Mouse (Mus musculus): ENCODE results near the gene Tcf7.
A peak's percentile ranks its signal among the peaks of the same experiment; 100 is the strongest.

Tcf7 gene

GRCm38 (mm10) chr11:52282774-52283595, at the start of gene Tcf7:
TSS of gene Tcf7 (minus strand) at chr11:52283014.
- DNase-seq (ENCODE audit: low spot score in 2 of 2) = peak in 1 of 2 experiments; percentile 36

DNA sequence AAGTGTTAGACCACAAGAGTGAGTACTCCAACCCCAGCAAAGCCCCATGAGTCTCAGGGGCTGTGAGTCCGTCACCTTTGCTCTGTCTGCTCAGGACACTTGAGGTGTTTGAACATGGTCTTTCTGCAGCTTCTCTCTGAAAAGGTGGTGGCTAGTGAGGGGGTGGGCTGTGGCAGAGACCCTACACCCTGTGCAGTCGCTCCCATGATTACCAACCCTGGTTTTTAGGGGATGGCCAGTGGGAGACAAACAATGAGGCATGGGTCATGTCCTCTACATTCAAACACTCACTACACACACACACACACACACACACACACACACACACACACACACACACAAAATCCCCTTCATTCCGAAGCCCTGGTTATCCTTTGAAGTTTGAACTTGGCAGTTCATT, 44.5 kb upstream of the Tcf7 start:
- DNase-seq (ENCODE audit: low spot score in 2 of 2) = no peak

- DNase-seq (ENCODE audit: low spot score in 2 of 2) = no peak
Observed at GRCm38 (mm10) chr11:52324442-52325367, 41.9 kb upstream of the Tcf7 start.

GRCm38 (mm10) chr11:52321540-52321939, 38.7 kb upstream of the Tcf7 start:
- DNase-seq (ENCODE audit: low spot score in 2 of 2) = no peak

DNA sequence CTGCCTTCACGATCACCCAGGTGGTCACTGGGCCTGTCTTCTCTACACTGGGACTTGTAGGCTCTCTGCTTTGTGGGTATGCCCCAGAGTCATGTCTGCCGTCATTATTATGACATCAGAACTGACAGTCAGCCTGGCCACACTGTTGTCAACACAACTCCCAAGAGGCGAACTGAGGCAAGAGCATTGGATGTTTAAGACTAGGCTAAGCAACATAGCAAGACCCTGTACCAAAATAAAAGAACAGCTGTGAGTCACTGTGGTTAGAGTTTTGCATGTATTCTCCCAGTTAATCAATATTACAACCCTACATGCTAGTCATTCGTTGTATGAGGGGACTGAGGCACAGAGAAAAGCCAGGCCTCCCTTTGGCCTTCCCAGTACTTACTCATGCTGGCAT, 37.7 kb upstream of the Tcf7 start:
- DNase-seq (ENCODE audit: low spot score in 2 of 2) = no peak

DNA sequence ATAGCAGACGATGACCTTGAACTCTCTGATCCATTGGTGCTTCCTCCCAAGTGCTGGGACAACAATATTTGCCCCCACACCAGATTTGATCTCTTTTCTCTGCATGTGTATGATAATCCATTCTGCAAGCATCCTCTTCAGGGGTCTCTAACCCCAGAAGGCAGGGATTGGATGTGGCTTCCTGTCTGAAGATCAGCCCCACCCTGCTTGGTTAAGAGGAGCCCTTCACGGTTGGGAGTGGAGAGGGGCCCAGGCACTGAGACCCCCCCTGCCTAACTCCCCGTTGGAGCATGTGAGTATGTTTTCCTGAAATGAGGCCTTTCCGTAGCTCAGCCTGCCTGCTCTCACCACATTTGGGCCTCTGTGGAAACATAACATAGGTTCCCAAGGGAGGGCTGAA, 36.9 kb upstream of the Tcf7 start:
- DNase-seq (ENCODE audit: low spot score in 2 of 2) = no peak

- no peak for DNase-seq (ENCODE audit: low spot score in 2 of 2)
Observed at GRCm38 (mm10) chr11:52318445-52318844, 35.6 kb upstream of the Tcf7 start.

DNA sequence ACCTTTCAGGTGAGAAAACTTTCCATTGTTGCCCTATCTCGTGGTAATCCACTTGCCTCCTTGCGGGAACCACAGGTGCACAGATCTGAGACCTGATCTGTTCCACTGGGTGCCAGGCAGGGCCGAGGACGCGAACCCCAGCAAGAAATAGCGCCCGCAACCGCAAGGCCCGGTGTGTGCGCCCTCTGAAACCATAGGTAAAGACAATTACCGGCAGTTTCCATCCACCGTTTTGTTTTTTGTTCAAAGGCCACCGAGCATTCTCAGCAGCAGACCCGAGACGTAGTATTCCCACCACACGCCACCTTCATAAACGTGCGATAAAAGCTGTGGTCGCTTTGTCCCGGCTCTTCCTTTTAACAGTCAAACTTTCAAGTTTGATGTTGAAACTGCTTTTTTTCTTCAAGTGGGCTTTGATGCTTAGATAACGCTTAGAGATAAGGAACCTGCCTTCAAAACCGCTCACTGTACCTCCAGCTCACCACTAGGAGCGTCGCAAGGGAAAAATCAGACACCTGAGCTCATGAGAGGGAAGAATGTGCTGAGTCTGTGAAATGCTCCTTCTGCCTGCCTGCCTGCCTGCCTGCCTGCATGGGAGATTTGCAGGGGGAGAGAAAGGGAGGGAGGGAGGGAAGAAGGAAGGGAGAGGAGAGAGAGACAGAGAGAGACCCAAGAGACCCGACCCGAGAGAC, 31.4 kb upstream of the Tcf7 start:
- no peak for DNase-seq (ENCODE audit: low spot score in 2 of 2)

- DNase-seq (ENCODE audit: low spot score in 2 of 2) = no peak
Observed at GRCm38 (mm10) chr11:52310709-52311108, 27.9 kb upstream of the Tcf7 start.

DNA sequence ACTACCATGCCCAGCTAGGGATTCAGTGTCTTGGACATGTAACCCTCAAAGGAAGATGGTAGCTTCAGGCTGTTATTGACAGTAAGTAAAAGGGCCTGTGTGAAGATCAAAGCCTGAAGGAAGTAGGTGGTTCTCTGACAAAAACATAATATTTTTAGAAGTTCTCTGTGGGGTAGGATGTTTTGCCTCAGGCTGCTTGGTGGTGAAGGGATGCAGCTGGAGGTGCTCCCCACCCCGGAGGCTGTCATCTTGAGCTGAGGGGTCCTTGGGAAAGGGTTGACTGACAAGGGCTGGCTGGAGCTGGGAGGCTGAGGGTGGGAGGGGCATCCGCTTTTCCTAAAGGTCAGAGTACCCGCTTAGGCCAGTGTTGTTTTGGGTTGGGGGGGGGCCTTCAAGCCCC, 26.7 kb upstream of the Tcf7 start:
- DNase-seq (ENCODE audit: low spot score in 2 of 2) = no peak

GRCm38 (mm10) chr11:52306431-52306830, 23.6 kb upstream of the Tcf7 start:
- no peak for DNase-seq (ENCODE audit: low spot score in 2 of 2)

DNA sequence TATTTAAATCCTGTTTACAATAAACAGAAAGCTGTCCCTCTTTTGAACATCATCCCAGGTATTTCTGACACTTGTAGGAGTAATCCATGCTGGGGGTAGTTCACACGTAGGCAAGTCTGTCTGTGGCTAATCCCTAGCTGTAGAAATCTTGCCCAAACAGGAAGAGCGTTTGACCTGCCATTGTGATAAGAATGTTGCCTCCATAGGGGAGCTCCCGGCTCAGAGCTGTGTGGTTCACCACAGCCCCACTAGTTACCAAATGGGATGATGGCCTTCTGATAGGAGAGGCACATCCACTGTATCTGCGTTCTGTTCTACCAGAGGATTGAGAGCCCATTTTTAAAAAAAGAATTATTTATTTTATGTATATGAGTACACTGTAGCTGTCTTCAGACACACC, 22.5 kb upstream of the Tcf7 start:
- DNase-seq (ENCODE audit: low spot score in 2 of 2) = no peak

GRCm38 (mm10) chr11:52302668-52303067, 19.9 kb upstream of the Tcf7 start:
- DNase-seq (ENCODE audit: low spot score in 2 of 2) = no peak

DNA sequence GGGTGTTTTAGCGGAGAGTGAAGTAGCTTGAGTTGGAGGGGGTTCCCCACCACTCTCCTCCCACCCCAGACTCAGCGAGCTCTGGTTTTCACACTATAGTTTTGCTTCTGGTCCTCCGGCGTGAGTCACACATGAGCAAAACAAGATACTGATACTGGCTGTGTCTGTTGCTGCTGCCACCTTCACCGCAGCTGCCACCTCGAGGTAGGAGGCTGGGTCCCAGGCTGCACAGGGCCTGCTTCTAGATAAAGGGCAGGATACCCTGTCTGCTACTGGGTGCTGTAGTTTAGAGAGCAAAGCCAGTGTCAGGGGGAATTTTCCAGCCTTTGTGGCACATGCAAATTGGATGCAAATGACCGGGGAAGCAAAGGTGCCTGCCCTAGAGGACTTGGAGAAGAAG, 16.9 kb upstream of the Tcf7 start:
- no peak for DNase-seq (ENCODE audit: low spot score in 2 of 2)

DNA sequence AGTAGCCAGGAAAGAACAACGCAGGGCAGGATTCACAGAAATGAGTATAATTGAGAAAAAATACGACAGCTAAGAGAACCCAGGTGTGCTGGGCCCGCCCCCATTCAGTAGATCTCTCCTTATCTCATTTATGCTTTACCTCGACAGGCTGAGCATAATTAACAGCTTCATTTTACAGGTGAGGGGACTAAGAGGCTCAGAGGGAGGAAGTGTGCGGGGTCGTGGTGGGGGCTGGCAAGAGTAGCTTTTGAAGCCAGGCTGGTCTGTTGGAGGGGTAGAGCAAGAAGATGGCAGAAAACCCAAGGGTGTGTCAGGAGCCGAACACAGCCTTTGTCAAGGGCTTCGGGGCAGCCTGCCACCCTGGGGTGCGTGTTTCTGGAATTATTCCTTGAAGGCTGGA, 16.1 kb upstream of the Tcf7 start:
- DNase-seq (ENCODE audit: low spot score in 2 of 2) = no peak

- DNase-seq (ENCODE audit: low spot score in 2 of 2) = peak in 1 of 2 experiments; percentile 67
Observed at GRCm38 (mm10) chr11:52297352-52297751, 14.5 kb upstream of the Tcf7 start.

DNA sequence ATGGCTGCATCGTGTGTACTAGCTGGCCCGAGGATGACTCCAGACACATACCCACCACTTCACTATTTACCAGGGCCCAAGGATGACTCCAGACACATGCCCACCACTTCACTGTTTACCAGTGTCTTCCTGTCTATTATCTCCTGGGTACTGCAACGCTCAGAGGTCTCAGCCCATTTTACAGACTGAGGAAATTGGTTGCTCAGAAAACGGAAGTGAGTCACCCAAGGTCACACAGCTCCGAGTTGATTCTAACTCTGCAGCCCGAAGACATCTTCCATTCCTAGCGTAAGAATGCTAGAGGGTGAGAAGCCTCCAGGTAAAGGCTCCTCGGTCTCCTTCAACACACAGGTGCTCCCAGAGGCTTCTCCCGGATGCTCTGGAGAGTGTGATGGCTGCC, 11.3 kb upstream of the Tcf7 start:
- DNase-seq (ENCODE audit: low spot score in 2 of 2) = no peak

DNA sequence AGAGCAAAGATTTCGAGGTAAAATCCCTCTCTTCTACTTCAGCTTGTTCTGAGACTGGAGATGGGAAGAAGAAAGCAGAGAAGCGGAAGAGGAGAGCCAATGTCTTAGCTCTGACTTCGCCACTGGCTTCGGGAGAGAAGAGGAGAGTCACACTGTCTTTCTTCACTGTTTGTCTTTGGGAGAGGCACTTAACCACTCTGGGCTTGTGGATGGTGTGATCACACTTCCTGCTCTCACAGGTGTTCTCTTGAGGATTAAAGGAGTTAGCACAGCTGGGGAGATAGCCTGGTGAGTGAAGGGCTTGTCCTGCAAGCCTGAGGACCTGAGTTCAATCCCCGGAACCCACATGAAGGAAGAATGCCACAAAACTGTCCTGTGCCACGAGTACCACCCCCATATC, 10.1 kb upstream of the Tcf7 start:
- DNase-seq (ENCODE audit: low spot score in 2 of 2) = no peak

GRCm38 (mm10) chr11:52292346-52292745, 9.5 kb upstream of the Tcf7 start:
- no peak for DNase-seq (ENCODE audit: low spot score in 2 of 2)

- DNase-seq (ENCODE audit: low spot score in 2 of 2) = no peak
Observed at GRCm38 (mm10) chr11:52286958-52287305, 4.1 kb upstream of the Tcf7 start.

DNA sequence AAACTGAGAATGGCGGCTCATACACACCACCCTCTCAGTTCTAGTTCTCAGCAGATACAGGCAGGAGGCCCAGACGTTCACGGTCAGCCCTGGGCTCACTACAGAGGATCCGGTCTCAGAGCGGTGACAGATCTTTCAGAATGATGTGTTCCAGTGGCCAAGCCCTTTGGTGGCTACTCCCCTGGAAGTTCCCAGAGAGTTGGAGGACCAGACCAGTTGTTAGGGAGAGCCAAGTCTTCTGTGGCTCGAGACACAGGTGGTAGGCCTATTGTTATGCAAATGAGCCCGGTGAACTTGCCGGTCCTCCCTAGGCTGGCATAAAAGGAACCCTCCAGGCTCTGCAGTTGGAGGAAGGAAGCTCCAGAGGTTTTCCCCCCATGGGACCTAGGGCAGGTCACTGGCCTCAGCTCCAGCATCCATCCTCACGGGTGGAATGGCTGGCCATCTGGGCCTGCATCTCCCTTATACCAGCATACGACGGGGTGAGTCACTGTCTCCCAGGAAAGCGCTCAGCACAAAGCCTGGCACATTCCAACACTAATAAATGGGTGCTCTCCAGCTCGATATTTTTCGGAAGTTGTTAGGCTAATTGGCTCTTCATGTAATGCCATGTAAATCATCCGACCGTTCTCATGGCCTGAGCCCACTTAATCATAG, 3.6 kb upstream of the Tcf7 start:
- no peak for DNase-seq (ENCODE audit: low spot score in 2 of 2)
